Mouse (Mus musculus): ENCODE results near the gene Tnfaip3. TPM values are rescaled to one million over a fixed set of nuclear protein-coding genes. Genes with fewer than 3 reads are reported as not detected.

Tnfaip3 gene
- polyA plus RNA-seq (2015; fragmentation: Nextera tagmentation; extraction: Ambion mirVana), result 1.9 and 2.1 TPM in 2 replicates

DNA sequence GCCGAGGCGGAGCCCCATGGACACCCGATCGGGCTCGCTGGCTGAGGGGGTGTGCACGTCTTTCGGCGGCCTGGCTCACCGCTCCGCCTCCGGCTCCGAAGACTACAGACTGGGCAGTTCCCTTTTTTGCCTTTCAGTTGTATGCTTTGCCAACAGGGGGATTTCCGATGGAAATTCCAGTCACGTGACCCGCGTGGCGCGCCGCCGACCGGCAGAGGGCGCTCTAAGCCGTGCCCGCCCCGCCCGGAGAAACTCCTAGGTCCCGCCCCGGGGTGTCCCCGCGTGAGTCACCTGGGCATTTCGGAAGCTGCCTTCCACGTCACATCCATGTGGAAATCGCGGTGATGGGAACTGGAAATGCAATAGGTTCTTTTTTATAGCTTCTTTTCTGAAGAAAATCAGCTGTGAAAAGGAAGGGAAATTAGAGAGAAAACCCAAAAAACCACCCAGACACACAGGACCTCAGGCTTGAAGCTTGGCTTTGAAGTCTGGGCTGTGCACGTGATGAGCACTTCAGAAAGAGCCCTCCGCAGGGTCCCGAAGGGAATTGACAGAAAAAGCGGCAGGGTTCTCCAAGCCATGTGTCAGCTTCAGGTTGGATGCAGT, at the start of gene Tnfaip3:
Tnfaip3 (minus strand) TSS at position 401 of the 606 bp plus-strand sequence.
- Histone ChIP-seq H3K9ac (peak within 1 kb of the TSS; percentile 86), H3K4me2 (peak within 1 kb of the TSS; percentile 86), H3K4me3 (peak within 1 kb of the TSS; percentile 87), H3K27me3 (peaks cover 12% of the 10 kb centered on the region; the same call in 1 of the 2 replicates), H3K9me3 (no peaks in the 10 kb centered on the region), H3K36me3 (no peaks in the 10 kb centered on the region), H3K27ac (peak within 1 kb of the TSS; percentile 66), H3K4me1 (replicated peaks) (peaks cover 12% of the 10 kb centered on the region)
- under 1% methylated on average over 38 of the region's 38 CpGs for WGBS
- peak; percentile 96 for ATAC-seq (ENCODE audit: low FRiP score)

GRCm38 (mm10) chr10:19064651-19065601, 49.5 kb upstream of the Tnfaip3 start:
- Histone ChIP-seq H3K27ac (no peak overlapping the region), H3K27me3 (no peaks in the 10 kb centered on the region), H3K36me3 (no peaks in the 10 kb centered on the region), H3K9me3 (no peaks in the 10 kb centered on the region), H3K4me1 (replicated peaks) (no peaks in the 10 kb centered on the region), H3K9ac (no peak overlapping the region), H3K4me3 (no peak overlapping the region), H3K4me2 (no peak overlapping the region)
- WGBS, result 88% methylated on average over 6 of the region's 6 CpGs
- no peak for ATAC-seq (ENCODE audit: low FRiP score)

DNA sequence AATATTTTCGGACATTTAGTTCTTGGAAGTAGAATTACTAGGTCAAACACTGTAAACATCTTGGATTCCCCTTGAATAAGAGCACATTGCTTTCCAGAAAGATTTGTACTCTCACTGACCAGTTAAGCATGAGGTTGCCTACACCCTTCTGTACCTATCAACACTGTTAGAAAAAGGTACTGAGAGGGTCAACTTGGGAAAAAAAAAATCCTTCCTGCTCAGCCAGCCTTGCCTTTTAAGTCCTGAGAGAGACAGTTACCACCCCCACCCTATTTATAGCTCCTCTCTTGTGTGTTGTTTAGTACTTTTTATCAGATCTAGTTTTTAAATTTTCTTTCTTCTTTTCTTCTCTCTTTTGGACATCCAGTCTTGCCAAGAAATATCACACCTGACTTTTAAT, 48.2 kb upstream of the Tnfaip3 start:
- H3K36me3 ChIP-seq, result no peaks in the 10 kb centered on the region
- no peak overlapping the region for H3K4me3 ChIP-seq
- no peaks in the 10 kb centered on the region for H3K9me3 ChIP-seq
- H3K27ac ChIP-seq, result no peak overlapping the region
- WGBS, result 87% methylated on average over 1 of the region's 1 CpGs
- no peak overlapping the region for H3K9ac ChIP-seq
- no peaks in the 10 kb centered on the region for H3K4me1 ChIP-seq (replicated peaks)
- no peaks in the 10 kb centered on the region for H3K27me3 ChIP-seq
- ATAC-seq (ENCODE audit: low FRiP score), result no peak
- H3K4me2 ChIP-seq, result no peak overlapping the region

GRCm38 (mm10) chr10:19063208-19063607, 47.8 kb upstream of the Tnfaip3 start:
- Histone ChIP-seq H3K9ac (no peak overlapping the region), H3K4me2 (no peak overlapping the region), H3K36me3 (no peaks in the 10 kb centered on the region), H3K9me3 (no peaks in the 10 kb centered on the region), H3K4me3 (no peak overlapping the region), H3K27me3 (no peaks in the 10 kb centered on the region), H3K4me1 (replicated peaks) (no peaks in the 10 kb centered on the region), H3K27ac (no peak overlapping the region)
- no peak for ATAC-seq (ENCODE audit: low FRiP score)
- 86% methylated on average over 4 of the region's 4 CpGs for WGBS

DNA sequence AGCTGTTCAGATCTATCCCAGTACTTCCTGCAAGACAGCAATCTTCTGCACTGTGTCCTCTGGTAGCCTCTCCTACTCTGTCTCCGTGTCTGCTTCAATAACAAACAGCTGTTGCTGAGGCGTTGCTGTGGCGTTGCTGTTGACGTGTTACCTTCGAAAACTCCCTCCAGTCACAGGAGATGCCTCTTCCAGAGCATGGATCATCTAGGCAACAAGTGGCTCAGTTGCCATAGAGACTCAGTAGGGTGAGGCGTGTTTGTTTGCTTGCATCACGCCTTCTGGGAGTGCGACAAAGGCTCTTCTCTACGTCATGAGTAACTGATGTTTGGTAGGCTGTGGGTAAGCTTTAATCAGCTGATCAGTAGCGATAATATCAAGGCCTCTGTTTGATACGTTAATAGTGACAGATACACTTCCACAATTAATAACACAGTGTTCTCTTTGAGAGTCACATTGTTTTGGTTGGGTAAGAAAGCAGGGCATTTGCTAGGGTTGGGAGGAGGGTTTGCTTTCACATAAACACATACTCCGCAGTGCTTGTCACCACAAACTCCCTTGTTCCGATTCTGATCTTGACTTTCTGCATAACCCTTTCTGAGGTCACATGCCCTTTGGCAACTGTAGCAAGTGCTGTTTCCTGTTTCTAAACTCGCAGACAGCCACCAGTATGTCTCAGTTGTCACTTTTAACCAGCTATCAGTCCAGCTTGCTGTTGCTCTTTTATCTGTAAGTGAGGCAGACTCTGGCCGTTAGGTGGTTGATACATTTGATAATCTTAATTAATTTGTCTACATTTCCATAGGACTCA, 46.8 kb upstream of the Tnfaip3 start:
- no peaks in the 10 kb centered on the region for H3K36me3 ChIP-seq
- no peak overlapping the region for H3K9ac ChIP-seq
- H3K4me3 ChIP-seq, result no peak overlapping the region
- no peaks in the 10 kb centered on the region for H3K4me1 ChIP-seq (replicated peaks)
- no peak overlapping the region for H3K4me2 ChIP-seq
- 70% methylated on average over 15 of the region's 15 CpGs for WGBS
- H3K9me3 ChIP-seq, result no peaks in the 10 kb centered on the region
- H3K27me3 ChIP-seq, result no peaks in the 10 kb centered on the region
- no peak overlapping the region for H3K27ac ChIP-seq
- no peak for ATAC-seq (ENCODE audit: low FRiP score)

DNA sequence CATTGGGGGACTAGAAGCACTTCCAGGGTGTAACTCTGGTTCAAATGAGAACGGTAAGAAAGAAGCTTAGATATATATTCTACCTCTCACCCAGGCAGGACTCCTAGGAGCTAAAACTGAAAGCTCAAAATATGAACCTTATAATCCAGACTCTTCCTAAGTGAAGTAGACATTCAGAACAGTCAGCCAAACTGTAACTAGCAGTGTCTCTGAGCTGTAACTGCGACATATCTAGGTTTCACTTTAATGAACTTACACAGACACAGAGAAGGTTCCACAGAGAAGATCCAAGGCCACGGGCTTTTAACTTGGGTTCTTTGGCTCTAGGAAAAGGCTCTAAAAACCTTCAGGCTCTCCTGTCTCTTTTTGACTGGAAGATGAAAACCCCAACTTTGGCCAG, 45.7 kb upstream of the Tnfaip3 start:
- H3K4me3 ChIP-seq, result no peak overlapping the region
- no peaks in the 10 kb centered on the region for H3K27me3 ChIP-seq
- H3K4me2 ChIP-seq, result no peak overlapping the region
- no peak for ATAC-seq (ENCODE audit: low FRiP score)
- H3K4me1 ChIP-seq (replicated peaks), result no peaks in the 10 kb centered on the region
- no peak overlapping the region for H3K27ac ChIP-seq
- no peak overlapping the region for H3K9ac ChIP-seq
- H3K9me3 ChIP-seq, result no peaks in the 10 kb centered on the region
- 87% methylated on average over 3 of the region's 3 CpGs for WGBS
- no peaks in the 10 kb centered on the region for H3K36me3 ChIP-seq

GRCm38 (mm10) chr10:19053524-19053923, 38.1 kb upstream of the Tnfaip3 start:
- Histone ChIP-seq H3K36me3 (no peaks in the 10 kb centered on the region), H3K4me1 (replicated peaks) (no peaks in the 10 kb centered on the region), H3K27me3 (no peaks in the 10 kb centered on the region), H3K27ac (no peak overlapping the region), H3K9ac (no peak overlapping the region), H3K4me3 (no peak overlapping the region), H3K4me2 (no peak overlapping the region), H3K9me3 (no peaks in the 10 kb centered on the region)
- WGBS, result 73% methylated on average over 1 of the region's 1 CpGs
- ATAC-seq (ENCODE audit: low FRiP score), result no peak

GRCm38 (mm10) chr10:19045986-19046385, 30.5 kb upstream of the Tnfaip3 start:
- Histone ChIP-seq H3K4me3 (no peak overlapping the region), H3K4me1 (replicated peaks) (no peaks in the 10 kb centered on the region), H3K9ac (no peak overlapping the region), H3K4me2 (no peak overlapping the region), H3K27me3 (no peaks in the 10 kb centered on the region), H3K9me3 (no peaks in the 10 kb centered on the region), H3K27ac (no peak overlapping the region), H3K36me3 (no peaks in the 10 kb centered on the region)
- ATAC-seq (ENCODE audit: low FRiP score), result no peak
- WGBS, result 63% methylated on average over 2 of the region's 2 CpGs

DNA sequence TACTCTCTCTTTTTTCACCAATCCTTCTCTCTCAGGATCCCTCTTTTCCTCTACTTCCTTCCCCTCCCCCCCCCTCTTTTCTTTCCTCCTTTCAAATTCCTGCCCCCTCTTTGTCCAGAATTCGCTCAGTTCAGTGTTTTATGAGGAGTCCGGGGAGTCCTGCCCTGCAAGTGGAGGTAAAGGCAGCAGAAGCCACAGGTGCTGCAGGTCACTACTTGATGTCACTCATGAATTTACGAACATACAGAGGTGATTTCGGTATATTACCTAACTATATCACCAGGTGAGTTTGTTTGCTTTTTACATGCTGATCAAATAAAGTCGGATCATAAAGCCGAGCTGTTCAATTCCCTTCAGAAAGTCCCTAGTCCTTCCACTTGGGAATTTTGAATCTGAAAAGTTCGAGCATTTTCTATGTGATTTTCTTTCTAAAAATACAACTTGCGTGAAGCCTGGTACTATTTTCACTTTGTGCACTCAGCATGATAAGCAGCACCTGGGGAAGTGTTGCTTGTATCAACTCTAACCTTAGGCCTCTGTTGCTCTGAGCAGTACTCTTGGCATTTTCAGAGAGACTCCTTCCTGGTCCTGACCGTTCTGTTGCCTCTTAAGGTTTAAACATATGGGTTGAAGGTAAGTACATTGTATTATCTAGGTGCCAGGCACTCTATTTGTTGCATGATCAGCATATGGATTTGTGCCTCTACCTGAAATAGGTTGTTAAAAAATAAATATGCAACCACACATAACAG, 29.5 kb upstream of the Tnfaip3 start:
- H3K4me3 ChIP-seq, result no peak overlapping the region
- no peaks in the 10 kb centered on the region for H3K4me1 ChIP-seq (replicated peaks)
- no peaks in the 10 kb centered on the region for H3K9me3 ChIP-seq
- 90% methylated on average over 9 of the region's 9 CpGs for WGBS
- H3K9ac ChIP-seq, result no peak overlapping the region
- no peaks in the 10 kb centered on the region for H3K36me3 ChIP-seq
- no peaks in the 10 kb centered on the region for H3K27me3 ChIP-seq
- H3K4me2 ChIP-seq, result no peak overlapping the region
- no peak for ATAC-seq (ENCODE audit: low FRiP score)
- H3K27ac ChIP-seq, result no peak overlapping the region

DNA sequence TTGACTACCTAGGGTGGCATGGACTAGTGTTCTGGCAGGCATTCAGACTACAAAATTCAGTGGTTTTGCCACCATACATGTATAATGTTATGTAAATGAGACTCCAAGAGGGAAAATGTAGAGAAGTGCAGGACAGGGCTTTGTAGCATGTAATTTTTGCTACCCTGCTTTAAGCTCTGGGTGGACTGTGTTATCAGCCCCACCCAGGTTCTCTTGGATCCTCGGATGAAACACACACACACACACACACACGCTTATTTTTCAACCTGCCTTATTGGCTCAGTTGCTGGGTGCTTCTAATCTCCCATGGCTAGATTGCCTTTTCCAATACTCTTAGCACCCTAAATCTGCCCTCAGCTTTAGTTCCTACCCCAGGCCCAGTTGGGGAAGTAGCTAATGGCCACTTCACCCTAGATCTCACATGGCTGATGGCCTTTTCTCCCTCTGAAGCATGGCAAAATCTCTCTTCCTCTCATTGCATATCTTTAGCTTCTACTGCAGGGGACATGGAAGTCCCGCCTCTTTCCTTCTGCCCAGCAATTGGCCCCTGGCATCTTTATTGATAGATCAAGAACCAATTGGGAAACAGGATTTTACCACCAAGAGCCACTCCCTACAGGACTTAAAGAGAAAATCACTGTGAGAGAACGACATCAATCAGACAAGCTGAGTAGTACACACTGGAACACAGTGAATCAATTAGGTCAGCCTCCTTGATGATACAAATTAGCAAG, 28.2 kb upstream of the Tnfaip3 start:
- Histone ChIP-seq H3K9ac (no peak overlapping the region), H3K9me3 (no peaks in the 10 kb centered on the region), H3K4me1 (replicated peaks) (no peaks in the 10 kb centered on the region), H3K4me2 (no peak overlapping the region), H3K27me3 (no peaks in the 10 kb centered on the region), H3K4me3 (no peak overlapping the region), H3K36me3 (no peaks in the 10 kb centered on the region), H3K27ac (no peak overlapping the region)
- 73% methylated on average over 4 of the region's 4 CpGs for WGBS
- ATAC-seq (ENCODE audit: low FRiP score), result no peak

DNA sequence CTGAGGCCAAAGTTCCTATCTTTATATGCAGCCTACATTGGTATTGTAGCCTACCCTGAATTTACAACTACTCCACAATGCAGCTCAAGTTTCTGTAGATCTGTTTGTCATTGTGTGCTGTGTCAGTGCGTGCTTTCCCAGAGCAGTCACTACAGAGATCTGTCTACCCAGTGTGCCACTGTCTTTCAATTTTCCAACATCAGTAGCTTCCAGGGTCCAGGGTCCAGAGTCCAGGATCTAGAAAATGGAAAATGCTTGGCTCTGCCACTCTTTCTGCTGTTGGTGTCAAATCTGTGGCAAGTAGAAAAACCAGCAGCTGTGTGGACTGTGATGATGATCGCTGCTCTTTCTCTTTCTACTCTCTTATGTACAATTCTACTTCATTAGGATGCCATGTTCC, 24.7 kb upstream of the Tnfaip3 start:
- H3K4me1 ChIP-seq (replicated peaks), result no peaks in the 10 kb centered on the region
- H3K27me3 ChIP-seq, result no peaks in the 10 kb centered on the region
- H3K4me3 ChIP-seq, result no peak overlapping the region
- WGBS, result 93% methylated on average over 2 of the region's 2 CpGs
- ATAC-seq (ENCODE audit: low FRiP score), result no peak
- H3K27ac ChIP-seq, result no peak overlapping the region
- no peaks in the 10 kb centered on the region for H3K9me3 ChIP-seq
- no peak overlapping the region for H3K4me2 ChIP-seq
- H3K9ac ChIP-seq, result no peak overlapping the region
- no peaks in the 10 kb centered on the region for H3K36me3 ChIP-seq

Measured in hindbrain, embryonic 13.5 days (tissue).